Mouse (Mus musculus) kidney, adult 9 months (tissue): ENCODE measurements around the gene Ly6c1.
"Not testable (repeated sequence)": the region's sequence is repeated elsewhere in the genome, so short reads cannot be mapped to it uniquely, and the experiment has no call there.

Experiments used
- DNase-seq: peaks from one replicate; pipeline ENCODE4 v3.0.0; 2022

Ly6c1 gene

DNA sequence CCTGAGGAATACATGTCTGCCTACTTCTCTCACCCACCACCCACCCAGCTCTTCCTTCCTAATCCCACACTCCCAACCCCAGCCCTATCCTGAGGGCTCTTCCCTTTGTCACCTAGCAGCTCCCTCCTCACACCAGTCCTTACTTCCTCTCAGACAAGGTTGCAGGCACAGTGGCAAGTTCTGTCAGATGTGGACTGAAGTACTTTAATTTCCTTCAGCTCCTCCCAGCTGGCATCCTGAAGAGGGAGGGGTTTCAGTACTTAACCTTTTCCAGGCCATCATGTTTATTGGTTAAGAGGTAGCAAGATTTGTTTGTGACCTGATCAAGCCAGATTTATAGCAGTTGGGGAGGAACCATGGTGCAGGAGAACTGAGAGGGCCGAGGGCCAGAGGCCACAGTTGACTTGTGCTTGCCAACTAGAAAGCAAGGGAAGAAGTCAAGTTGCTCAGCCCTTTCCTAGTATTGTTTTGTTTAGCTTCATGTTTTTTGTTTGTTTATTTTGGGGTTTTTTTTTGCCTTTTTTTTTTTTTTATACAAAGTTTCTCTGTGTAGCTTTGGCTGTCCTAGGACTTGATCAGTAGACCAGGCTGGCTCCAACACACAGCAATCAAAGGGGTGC is at the start of gene Ly6c1:
Ly6c1 (minus strand) TSS at position 189 of the 620 bp plus-strand sequence.
- DNase-seq, result peak; percentile 51

DNA sequence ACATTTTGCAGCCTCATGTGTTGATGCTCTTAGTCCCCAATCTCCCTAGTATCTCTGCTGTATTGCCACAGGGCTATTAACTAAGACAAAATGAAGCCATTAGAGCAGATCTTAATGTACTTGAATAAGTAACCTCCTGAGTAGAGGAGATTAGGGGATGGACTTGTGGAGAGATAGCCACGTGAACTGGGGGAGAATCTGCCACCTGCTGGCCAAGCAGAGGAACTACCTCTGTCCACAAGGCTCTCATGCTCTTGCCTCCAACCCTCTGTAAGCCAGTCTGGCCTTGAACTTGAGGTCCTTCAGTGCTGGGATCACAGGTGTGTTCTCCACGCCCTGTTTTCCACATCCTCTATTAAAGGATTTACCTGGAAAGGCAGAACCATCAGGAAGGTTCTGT is 39.4 kb upstream of the Ly6c1 start:
- peak; percentile 40 for DNase-seq

DNA sequence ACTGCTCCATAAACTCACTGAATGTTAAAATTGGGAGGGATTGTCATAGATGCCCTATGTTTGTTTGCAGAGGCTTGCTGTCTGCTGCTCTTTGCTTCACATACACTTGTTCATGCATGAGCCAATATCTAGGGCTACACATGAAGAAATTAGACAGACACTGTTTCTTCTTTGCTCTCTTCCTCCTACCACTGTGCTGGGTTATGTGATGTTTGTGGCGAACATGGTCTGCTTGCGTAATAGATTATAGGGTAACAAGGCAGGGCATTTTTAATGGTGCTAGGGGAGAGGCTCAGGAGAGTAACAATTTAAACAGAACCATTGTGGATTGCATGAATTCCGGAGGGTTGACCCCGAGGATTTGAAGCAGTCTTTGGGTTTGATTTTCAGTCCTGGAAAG is 21.3 kb upstream of the Ly6c1 start:
- no peak for DNase-seq

DNA sequence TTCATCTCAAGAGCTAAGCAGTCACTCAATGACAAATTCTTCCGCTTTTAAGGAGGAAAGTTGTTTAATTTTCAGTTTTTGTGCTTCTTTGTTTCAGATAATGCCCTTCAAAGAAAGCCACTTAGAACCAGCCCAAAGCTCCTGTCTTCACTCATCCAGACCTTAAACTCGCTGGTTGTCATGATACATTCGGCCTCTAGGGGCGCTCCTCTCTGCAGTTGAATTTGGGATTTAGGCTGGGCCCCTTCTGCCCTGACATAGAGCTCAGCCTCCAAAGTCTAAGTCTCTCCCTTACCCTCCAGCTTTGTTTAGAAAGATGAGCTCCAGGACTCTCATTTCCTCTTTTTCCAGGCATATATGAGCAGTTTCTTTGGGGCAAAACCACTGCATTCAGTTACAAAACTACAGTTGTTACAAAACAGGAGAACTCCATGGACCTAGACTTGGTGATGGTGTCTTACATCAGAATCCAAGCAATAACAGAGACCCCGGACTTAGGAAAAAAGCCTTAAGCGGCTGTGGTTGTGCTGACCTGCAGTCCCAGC is 13.5 kb upstream of the Ly6c1 start:
- peak; percentile 73 for DNase-seq

DNA sequence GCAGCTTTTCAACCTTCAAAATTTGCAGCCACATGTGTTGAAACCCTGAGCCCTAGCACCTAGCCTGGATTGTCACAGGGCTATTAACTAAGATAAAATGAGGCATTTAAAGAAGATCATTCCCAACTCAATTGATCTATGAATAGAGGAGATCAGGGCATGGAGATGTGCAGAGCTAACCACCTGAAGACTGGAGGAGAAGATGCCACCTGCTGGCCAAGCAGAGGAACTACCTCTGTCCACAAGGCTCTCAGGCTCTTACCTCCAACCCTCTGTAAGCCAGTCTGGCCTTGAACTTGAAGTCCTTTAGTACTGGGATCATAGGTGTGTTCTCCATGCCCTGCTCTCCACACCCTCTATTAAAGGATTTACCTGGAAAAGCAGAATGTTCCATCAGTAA is 11.9 kb upstream of the Ly6c1 start:
- peak; percentile 70 for DNase-seq

DNA sequence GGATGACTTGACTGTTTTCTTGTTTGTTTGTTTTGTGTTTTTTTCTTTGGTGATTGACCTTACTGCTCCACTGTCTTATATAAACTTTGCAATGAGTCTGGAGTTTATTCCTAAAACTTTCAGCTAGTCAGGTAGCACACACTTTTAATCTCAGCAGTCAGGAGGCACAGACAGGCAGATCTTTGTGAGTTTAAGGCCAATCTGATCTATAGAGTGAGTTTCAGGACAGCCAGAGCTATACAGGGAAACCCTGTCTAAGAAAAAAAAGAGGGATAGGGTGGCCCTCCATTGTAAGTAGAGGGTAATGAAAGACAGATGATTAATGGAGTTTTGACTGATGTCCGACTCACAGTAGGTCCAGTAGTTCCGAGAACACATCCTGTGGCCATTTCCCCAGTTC is 7.4 kb upstream of the Ly6c1 start:
- no peak for DNase-seq

DNA sequence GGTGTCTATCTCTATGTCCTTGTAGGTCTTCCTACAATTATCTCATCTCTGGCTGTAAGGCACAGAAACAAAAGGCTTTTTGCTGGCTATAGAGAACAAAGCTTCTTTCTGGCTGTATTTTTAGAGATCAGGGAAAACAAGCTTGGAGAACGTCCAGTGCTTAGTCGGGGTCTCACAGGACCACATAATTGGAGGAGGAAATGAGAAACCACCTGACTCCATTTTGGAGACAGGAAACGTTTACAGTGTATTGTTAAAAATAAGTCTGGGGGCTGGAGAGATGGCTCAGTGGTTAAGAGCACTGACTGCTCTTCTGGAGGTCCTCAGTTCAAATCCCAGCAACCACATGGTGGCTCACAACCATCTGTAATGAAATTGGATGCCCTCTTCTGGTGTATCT is 6.8 kb upstream of the Ly6c1 start:
- DNase-seq, result not testable (repeated sequence)

DNA sequence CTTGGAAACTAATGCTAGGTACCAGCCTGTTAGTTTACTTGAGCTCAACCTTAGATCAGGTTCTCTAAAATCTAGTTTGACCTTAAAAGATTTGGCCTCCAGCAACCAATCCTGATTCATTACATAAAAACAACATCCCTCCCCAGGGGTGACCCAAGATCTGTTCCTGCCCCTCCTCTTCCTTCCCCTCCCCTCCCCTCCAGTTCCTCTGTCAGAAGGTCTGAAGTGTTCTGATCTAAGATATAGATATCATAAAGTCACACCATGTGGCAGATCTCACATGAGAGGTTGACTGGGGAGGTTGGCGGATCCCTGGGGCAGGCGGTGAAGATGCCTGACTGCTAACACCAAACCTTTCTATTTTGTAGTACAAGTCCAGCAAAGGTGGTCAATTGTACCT is 3.8 kb upstream of the Ly6c1 start:
- peak; percentile 48 for DNase-seq

DNA sequence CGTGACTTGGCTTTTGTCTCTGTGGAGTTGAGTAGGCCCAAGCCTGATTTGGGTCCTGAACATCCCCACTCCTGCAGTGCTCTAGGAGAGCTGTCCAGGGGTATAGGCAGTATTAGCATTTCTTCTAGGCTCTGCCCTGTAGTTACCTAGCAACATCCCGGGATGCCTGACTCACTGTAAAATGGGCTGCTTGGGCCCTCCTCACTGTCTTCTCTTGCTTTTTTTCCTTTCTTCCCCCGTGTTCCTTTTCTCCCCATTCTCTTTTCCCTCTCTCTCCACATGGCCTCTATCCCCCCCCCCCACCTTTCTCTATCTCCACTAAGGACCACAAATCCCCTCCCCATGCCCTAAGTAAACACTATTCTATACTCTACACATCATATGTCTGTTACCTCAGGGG is 2.5 kb upstream of the Ly6c1 start:
- DNase-seq, result not testable (repeated sequence)

DNA sequence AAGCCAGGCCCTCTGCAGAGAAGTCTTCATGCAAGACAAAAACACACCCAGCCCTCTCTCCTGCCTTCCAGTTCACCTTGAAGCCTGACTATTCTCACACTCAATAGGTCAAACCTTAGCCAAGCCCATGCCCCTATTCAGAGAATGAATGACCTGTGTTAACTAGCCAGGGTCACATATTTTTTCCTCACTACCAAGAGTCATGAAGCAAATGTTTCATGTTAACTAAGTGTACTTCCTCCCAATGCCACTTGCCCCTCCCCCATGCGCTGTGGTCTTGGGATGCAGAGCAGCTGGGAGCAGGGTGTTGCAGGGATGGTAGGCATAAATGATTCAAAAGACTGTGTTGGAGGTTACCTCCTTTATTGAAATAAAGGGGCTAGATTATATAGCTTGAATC is 2.0 kb upstream of the Ly6c1 start:
- DNase-seq, result not testable (repeated sequence)

DNA sequence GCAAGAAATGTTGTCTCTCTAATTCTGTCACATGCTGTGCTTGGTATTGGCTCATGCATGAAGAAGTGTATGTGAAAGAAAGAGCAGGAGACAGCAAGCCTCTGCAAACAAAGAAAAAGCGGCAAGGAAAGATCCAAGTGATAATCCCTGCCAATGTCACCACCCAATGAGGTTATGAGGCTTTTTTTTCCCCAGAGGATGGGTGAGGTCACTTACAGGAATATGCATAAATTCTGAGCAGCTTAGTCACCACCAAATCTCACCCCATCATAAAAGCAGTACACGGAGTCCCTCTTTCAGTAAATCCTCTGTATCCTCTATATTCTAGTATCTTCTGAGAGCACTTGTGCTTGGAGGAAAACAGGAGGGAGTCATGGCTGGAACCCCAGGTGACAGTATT is 1.2 kb upstream of the Ly6c1 start:
- DNase-seq, result peak; percentile 62

DNA sequence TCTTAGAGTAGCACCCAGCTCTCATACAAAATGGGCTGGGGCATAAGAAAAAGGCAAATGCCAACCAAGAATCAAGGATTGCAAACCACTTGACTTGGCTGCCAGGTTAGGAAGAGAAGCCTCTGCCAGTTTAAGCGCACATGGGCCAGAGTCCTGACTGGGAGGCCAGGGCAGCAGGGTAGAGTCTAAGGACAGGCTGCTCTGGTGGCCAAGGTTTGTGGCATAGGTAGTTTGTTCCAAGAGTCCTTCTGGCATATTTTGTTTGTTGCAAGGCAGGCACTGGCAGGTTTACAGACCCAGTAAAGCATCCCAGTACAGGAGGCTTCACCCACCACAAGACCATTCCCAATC is 685 bp downstream of the Ly6c1 start:
- not testable (repeated sequence) for DNase-seq

DNA sequence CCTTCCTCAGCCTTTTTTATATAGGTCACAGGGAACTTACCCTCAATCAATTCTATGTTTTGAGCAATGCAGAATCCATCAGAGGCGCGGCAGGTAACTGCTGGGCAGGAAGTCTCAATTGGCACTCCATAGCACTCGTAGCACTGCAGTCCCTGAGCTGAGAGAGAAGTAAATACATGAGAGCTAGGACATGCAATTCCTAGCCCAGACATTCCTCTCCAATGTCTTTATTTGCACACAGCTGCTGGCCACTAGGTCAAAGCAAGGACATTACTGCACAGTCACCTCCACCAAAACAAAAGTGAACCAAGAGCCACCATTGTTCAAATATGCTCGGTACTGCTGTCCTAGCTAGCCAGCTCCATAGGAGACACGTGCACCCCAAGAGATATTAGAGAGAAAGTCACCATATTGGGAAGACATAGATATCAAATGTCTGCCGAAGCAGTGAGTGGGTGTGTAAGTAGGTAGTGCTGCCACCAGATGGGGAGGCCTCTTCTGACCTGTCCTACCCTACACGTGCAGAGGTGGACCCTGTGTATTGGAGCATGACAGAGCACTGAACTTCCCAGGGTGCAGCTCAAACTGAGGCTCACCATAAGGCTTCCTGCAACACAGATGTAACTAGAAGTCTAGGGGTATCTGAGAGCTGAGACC is 1.2 kb downstream of the Ly6c1 start:
- DNase-seq, result not testable (repeated sequence)

DNA sequence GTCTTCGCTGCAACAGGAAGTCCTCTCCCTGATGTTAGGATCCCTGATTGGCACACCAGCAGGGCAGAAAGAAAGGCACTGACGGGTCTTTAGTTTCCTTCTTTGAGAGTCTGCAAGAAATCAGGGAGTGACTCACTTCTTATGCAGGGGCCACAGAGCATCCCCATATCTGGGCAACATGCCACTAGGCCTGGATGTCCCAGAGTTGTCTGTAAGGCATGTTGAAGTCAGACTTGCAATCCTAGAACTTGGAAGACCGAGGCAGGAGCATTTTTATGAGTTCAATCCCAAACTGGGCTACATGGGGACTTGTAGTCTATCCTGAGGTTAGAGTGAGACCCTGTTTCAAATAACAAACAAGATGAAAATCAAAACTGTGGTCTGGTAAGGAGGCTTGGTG is 3.1 kb downstream of the Ly6c1 start:
- DNase-seq, result not testable (repeated sequence)

DNA sequence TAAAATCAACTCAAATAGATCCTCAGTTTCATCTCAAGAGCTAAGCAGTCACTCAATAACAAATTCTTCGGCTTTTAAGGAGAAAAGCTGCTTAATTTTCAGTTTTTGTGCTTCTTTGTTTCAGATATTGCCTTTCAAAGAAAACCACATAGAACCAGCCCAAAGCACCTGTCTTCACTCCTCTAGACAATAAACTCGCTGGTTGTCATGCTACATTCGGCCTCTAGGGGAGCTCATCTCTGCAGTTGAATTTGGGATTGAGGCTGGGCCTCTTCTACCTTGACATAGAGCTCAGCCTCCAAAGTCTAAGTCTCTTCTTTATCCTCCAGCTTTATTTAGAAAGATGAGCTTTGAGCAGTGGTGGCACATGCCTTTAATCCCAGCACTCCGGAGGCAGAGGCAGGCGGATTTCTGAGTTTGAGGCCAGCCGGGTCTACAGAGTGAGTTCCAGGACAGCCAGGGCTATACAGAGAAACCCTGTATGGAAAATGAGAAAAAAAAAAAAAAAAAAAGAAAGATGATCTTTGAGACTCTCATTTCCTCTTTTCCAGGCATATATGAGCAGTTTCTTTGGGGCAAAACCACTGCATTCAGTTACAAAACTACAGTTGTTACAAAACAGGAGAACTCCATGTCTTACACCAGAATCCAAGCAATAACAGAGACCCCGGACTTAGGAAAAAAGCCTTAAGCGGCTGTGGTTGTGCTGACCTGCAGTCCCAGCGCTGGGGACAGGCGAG is 27.4 kb downstream of the Ly6c1 start:
- DNase-seq, result not testable (repeated sequence)

DNA sequence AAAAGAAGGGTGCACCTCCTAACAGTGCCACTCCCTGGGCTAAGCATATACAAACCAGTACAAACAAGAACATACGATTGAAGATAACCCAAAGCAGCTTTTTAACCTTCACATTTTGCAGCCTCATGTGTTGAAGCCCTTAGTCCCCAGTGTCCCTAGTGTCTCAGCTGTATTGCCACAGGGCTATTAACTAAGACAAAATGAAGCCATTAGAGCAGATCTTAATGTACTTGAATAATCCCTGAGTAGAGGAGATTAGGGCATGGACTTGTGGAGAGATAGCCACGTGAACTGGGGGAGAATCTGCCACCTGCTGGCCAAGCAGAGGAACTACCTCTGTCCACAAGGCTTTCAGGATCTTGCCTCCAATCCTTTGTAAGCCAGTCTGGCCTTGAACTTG is 29.2 kb downstream of the Ly6c1 start:
- not testable (repeated sequence) for DNase-seq
